ENCODE assay signal across 8 mouse cellular contexts in genomic region chr7:49321124-49321531, GRCm38 (mm10).
A peak's percentile ranks its signal among the peaks of the same experiment; 100 is the strongest.
DNase-seq lines count a peak whose midpoint lies in the region; ATAC-seq lines count a peak whose summit lies in the region.

No protein-coding gene starts in this region.

- no peak for DNase-seq in heart, postnatal 25 days (ENCODE audit: low spot score)
- peak; percentile 48 for DNase-seq in urinary bladder, postnatal 25 days (ENCODE audit: low spot score)
- DNase-seq in urinary bladder, adult 2 months (ENCODE audit: low spot score), result no peak
- peak; percentile 72 for DNase-seq in liver, embryonic 13.5 days
- DNase-seq in testis, postnatal 10 days (ENCODE audit: low spot score), result peak; percentile 71
- DNase-seq in embryo, embryonic 10 days (ENCODE audit: low spot score), result no peak
- no peak for DNase-seq in thymus, postnatal 10 days (ENCODE audit: low spot score in 2 of 2)

- no peak for ATAC-seq in heart, embryonic 13.5 days (ENCODE audit: extremely low read depth, insufficient number of reproducible peaks, low FRiP score, low TSS enrichment)
- peak; percentile 86 for ATAC-seq in liver, embryonic 13.5 days (ENCODE audit: low read depth)

- H3K9ac ChIP-seq in heart, embryonic 13.5 days, result peak overlapping the region; percentile 59; the same call in 1 of the 2 replicates
- H3K9ac ChIP-seq in liver, embryonic 13.5 days, result peak overlapping the region; percentile 69

- H3K27me3 ChIP-seq in heart, embryonic 13.5 days (replicated peaks), result no peaks in the 10 kb centered on the region
- H3K27me3 ChIP-seq in liver, embryonic 13.5 days, result no peaks in the 10 kb centered on the region

- no peak overlapping the region for H3K4me3 ChIP-seq in heart, embryonic 13.5 days
- H3K4me3 ChIP-seq in liver, embryonic 13.5 days (replicated peaks), result peak overlapping the region; percentile 7; the same call in 1 of the 2 replicates

- peak overlapping the region; percentile 29 for H3K27ac ChIP-seq in heart, embryonic 13.5 days (replicated peaks)
- peak overlapping the region; percentile 96 for H3K27ac ChIP-seq in liver, embryonic 13.5 days

- WGBS in heart, embryonic 13.5 days, result 30% methylated on average over 8 of the region's 8 CpGs
- WGBS in liver, embryonic 13.5 days (ENCODE audit: insufficient replicate concordance), result 22% methylated on average over 8 of the region's 8 CpGs

- H3K4me1 ChIP-seq in heart, embryonic 13.5 days, result peaks cover 25% of the 10 kb centered on the region
- H3K4me1 ChIP-seq in liver, embryonic 13.5 days (replicated peaks), result peaks cover 61% of the 10 kb centered on the region

- H3K4me2 ChIP-seq in heart, embryonic 13.5 days, result no peak overlapping the region
- peak overlapping the region; percentile 60 for H3K4me2 ChIP-seq in liver, embryonic 13.5 days

- no peaks in the 10 kb centered on the region; the same call in 1 of the 2 replicates for H3K36me3 ChIP-seq in heart, embryonic 13.5 days
- no peaks in the 10 kb centered on the region for H3K36me3 ChIP-seq in liver, embryonic 13.5 days

- no peaks in the 10 kb centered on the region for H3K9me3 ChIP-seq in heart, embryonic 13.5 days
- no peaks in the 10 kb centered on the region for H3K9me3 ChIP-seq in liver, embryonic 13.5 days (replicated peaks)

- intact Hi-C loops in heart, postnatal 25 days (cut with DNase I), result no loop called here

Comparison
In these comparisons a context has a peak if more than half of its experiments do, and no peak if none do; other contexts are left out.
1. DNase-seq: peak in urinary bladder, postnatal 25 days (single experiment), liver, embryonic 13.5 days (single experiment) and testis, postnatal 10 days (single experiment); none in heart, postnatal 25 days (single experiment), urinary bladder, adult 2 months (single experiment), embryo, embryonic 10 days (single experiment) and thymus, postnatal 10 days (0 of 2).